Mouse (Mus musculus): Measurements from ENCODE around the gene Dip2b. TPM values are rescaled to one million over a fixed set of nuclear protein-coding genes. Genes with fewer than 3 reads are reported as not detected.

Dip2b gene
- polyA plus RNA-seq, 1 experiment from 2014 or later = 22.3 TPM

GRCm38 (mm10) chr15:100042048-100042400 lies 3.6 kb downstream of the Dip2b start:
- ATAC-seq (ENCODE audit: low FRiP score) = no peak
- H3K4me1 ChIP-seq (ENCODE audit: control insufficient read depth, insufficient read depth, low read length) = peaks cover 31% of the 10 kb centered on the region
- H3K9ac ChIP-seq (ENCODE audit: low read length) = no peak overlapping the region

GRCm38 (mm10) chr15:100045576-100045975 lies 7.1 kb downstream of the Dip2b start:
- no peak for DNase-seq (ENCODE audit: low spot score, missing footprints)
- 68% methylated on average over 6 of the region's 6 CpGs for WGBS
- no peak overlapping the region for H3K9ac ChIP-seq (ENCODE audit: low read length)
- H3K4me2 ChIP-seq = no peak overlapping the region
- no peak for ATAC-seq (ENCODE audit: low FRiP score)
- H3K4me3 ChIP-seq (ENCODE audit: low read depth, low read length) = no peak overlapping the region
- H3K27ac ChIP-seq (ENCODE audit: low read depth, low read length) = no peak overlapping the region
- no peaks in the 10 kb centered on the region for H3K36me3 ChIP-seq (ENCODE audit: control insufficient read depth, insufficient read depth, low read length)
- H3K4me1 ChIP-seq (ENCODE audit: control insufficient read depth, insufficient read depth, low read length) = peaks cover 22% of the 10 kb centered on the region
- no peaks in the 10 kb centered on the region for H3K27me3 ChIP-seq (ENCODE audit: control insufficient read depth, insufficient read depth, low read length)
- H3K9me3 ChIP-seq (ENCODE audit: control insufficient read depth, low read length) = no peaks in the 10 kb centered on the region

More at GRCm38 (mm10) chr15:100042048-100042400, 3.6 kb downstream of the Dip2b start:
- no peak overlapping the region for H3K4me2 ChIP-seq
- no peaks in the 10 kb centered on the region for H3K9me3 ChIP-seq (ENCODE audit: control insufficient read depth, low read length)
- no peak for DNase-seq (ENCODE audit: low spot score, missing footprints)
- H3K27ac ChIP-seq (ENCODE audit: low read depth, low read length) = no peak overlapping the region
- WGBS = 83% methylated on average over 9 of the region's 9 CpGs
- H3K4me3 ChIP-seq (ENCODE audit: low read depth, low read length) = no peak overlapping the region
- H3K27me3 ChIP-seq (ENCODE audit: control insufficient read depth, insufficient read depth, low read length) = no peaks in the 10 kb centered on the region; the same call in 1 of the 2 replicates
- no peaks in the 10 kb centered on the region for H3K36me3 ChIP-seq (ENCODE audit: control insufficient read depth, insufficient read depth, low read length)

GRCm38 (mm10) chr15:100049496-100050087 lies 11.1 kb downstream of the Dip2b start:
- Histone ChIP-seq H3K27ac (ENCODE audit: low read depth, low read length) (no peak overlapping the region), H3K4me3 (ENCODE audit: low read depth, low read length) (no peak overlapping the region), H3K9ac (ENCODE audit: low read length) (no peak overlapping the region), H3K4me2 (no peak overlapping the region), H3K36me3 (ENCODE audit: control insufficient read depth, insufficient read depth, low read length) (no peaks in the 10 kb centered on the region), H3K4me1 (ENCODE audit: control insufficient read depth, insufficient read depth, low read length) (peaks cover 19% of the 10 kb centered on the region), H3K27me3 (ENCODE audit: control insufficient read depth, insufficient read depth, low read length) (no peaks in the 10 kb centered on the region), H3K9me3 (ENCODE audit: control insufficient read depth, low read length) (no peaks in the 10 kb centered on the region)
- DNase-seq (ENCODE audit: low spot score, missing footprints) (no peak), ATAC-seq (ENCODE audit: low FRiP score) (no peak)
- 87% methylated on average over 7 of the region's 7 CpGs for WGBS

- ATAC-seq (ENCODE audit: low FRiP score) = no peak
Measured at GRCm38 (mm10) chr15:100050940-100051339, 12.5 kb downstream of the Dip2b start.

GRCm38 (mm10) chr15:100052726-100053125 lies 14.3 kb downstream of the Dip2b start:
- Histone ChIP-seq H3K4me1 (ENCODE audit: control insufficient read depth, insufficient read depth, low read length) (peaks cover 11% of the 10 kb centered on the region), H3K4me2 (no peak overlapping the region), H3K4me3 (ENCODE audit: low read depth, low read length) (no peak overlapping the region), H3K27me3 (ENCODE audit: control insufficient read depth, insufficient read depth, low read length) (no peaks in the 10 kb centered on the region), H3K36me3 (ENCODE audit: control insufficient read depth, insufficient read depth, low read length) (no peaks in the 10 kb centered on the region), H3K9ac (ENCODE audit: low read length) (no peak overlapping the region), H3K27ac (ENCODE audit: low read depth, low read length) (no peak overlapping the region), H3K9me3 (ENCODE audit: control insufficient read depth, low read length) (no peaks in the 10 kb centered on the region)
- WGBS = 26% methylated on average over 3 of the region's 3 CpGs
- ATAC-seq (ENCODE audit: low FRiP score) (no peak), DNase-seq (ENCODE audit: low spot score, missing footprints) (no peak)

More at GRCm38 (mm10) chr15:100050940-100051339, 12.5 kb downstream of the Dip2b start:
- DNase-seq (ENCODE audit: low spot score, missing footprints) = no peak
- no peak overlapping the region for H3K9ac ChIP-seq (ENCODE audit: low read length)
- no peaks in the 10 kb centered on the region for H3K36me3 ChIP-seq (ENCODE audit: control insufficient read depth, insufficient read depth, low read length)
- H3K4me2 ChIP-seq = no peak overlapping the region
- peaks cover 14% of the 10 kb centered on the region for H3K4me1 ChIP-seq (ENCODE audit: control insufficient read depth, insufficient read depth, low read length)
- H3K4me3 ChIP-seq (ENCODE audit: low read depth, low read length) = no peak overlapping the region
- H3K27me3 ChIP-seq (ENCODE audit: control insufficient read depth, insufficient read depth, low read length) = no peaks in the 10 kb centered on the region
- no peak overlapping the region for H3K27ac ChIP-seq (ENCODE audit: low read depth, low read length)
- 85% methylated on average over 7 of the region's 7 CpGs for WGBS
- H3K9me3 ChIP-seq (ENCODE audit: control insufficient read depth, low read length) = no peaks in the 10 kb centered on the region

- DNase-seq (ENCODE audit: low spot score, missing footprints) (no peak), ATAC-seq (ENCODE audit: low FRiP score) (no peak)
Measured at GRCm38 (mm10) chr15:100056397-100056908, 18.0 kb downstream of the Dip2b start.

GRCm38 (mm10) chr15:100057698-100058097 lies 19.2 kb downstream of the Dip2b start:
- ATAC-seq (ENCODE audit: low FRiP score) (no peak), DNase-seq (ENCODE audit: low spot score, missing footprints) (no peak)
- Histone ChIP-seq H3K4me1 (ENCODE audit: control insufficient read depth, insufficient read depth, low read length) (peaks cover 3% of the 10 kb centered on the region), H3K27me3 (ENCODE audit: control insufficient read depth, insufficient read depth, low read length) (no peaks in the 10 kb centered on the region), H3K36me3 (ENCODE audit: control insufficient read depth, insufficient read depth, low read length) (no peaks in the 10 kb centered on the region), H3K4me2 (no peak overlapping the region), H3K4me3 (ENCODE audit: low read depth, low read length) (no peak overlapping the region), H3K27ac (ENCODE audit: low read depth, low read length) (no peak overlapping the region), H3K9me3 (ENCODE audit: control insufficient read depth, low read length) (no peaks in the 10 kb centered on the region), H3K9ac (ENCODE audit: low read length) (no peak overlapping the region)
- WGBS = 87% methylated on average over 3 of the region's 3 CpGs

More at GRCm38 (mm10) chr15:100056397-100056908, 18.0 kb downstream of the Dip2b start:
- peaks cover 11% of the 10 kb centered on the region for H3K4me1 ChIP-seq (ENCODE audit: control insufficient read depth, insufficient read depth, low read length)
- 92% methylated on average over 7 of the region's 7 CpGs for WGBS
- H3K27ac ChIP-seq (ENCODE audit: low read depth, low read length) = no peak overlapping the region
- no peak overlapping the region for H3K4me3 ChIP-seq (ENCODE audit: low read depth, low read length)
- H3K4me2 ChIP-seq = no peak overlapping the region
- no peaks in the 10 kb centered on the region for H3K27me3 ChIP-seq (ENCODE audit: control insufficient read depth, insufficient read depth, low read length)
- H3K9ac ChIP-seq (ENCODE audit: low read length) = no peak overlapping the region
- H3K36me3 ChIP-seq (ENCODE audit: control insufficient read depth, insufficient read depth, low read length) = no peaks in the 10 kb centered on the region
- no peaks in the 10 kb centered on the region for H3K9me3 ChIP-seq (ENCODE audit: control insufficient read depth, low read length)

GRCm38 (mm10) chr15:100058143-100058542 lies 19.7 kb downstream of the Dip2b start:
- H3K9ac ChIP-seq (ENCODE audit: low read length) = no peak overlapping the region
- ATAC-seq (ENCODE audit: low FRiP score) = no peak

GRCm38 (mm10) chr15:100058912-100059311 lies 20.4 kb downstream of the Dip2b start:
- H3K9ac ChIP-seq (ENCODE audit: low read length) = no peak overlapping the region
- no peaks in the 10 kb centered on the region for H3K27me3 ChIP-seq (ENCODE audit: control insufficient read depth, insufficient read depth, low read length)
- no peak for ATAC-seq (ENCODE audit: low FRiP score)
- no peaks in the 10 kb centered on the region for H3K9me3 ChIP-seq (ENCODE audit: control insufficient read depth, low read length)
- WGBS = 80% methylated on average over 11 of the region's 11 CpGs
- no peaks in the 10 kb centered on the region for H3K36me3 ChIP-seq (ENCODE audit: control insufficient read depth, insufficient read depth, low read length)
- H3K4me2 ChIP-seq = no peak overlapping the region
- H3K4me3 ChIP-seq (ENCODE audit: low read depth, low read length) = no peak overlapping the region
- no peaks in the 10 kb centered on the region for H3K4me1 ChIP-seq (ENCODE audit: control insufficient read depth, insufficient read depth, low read length)
- no peak for DNase-seq (ENCODE audit: low spot score, missing footprints)
- no peak overlapping the region for H3K27ac ChIP-seq (ENCODE audit: low read depth, low read length)

More at GRCm38 (mm10) chr15:100058143-100058542, 19.7 kb downstream of the Dip2b start:
- no peak overlapping the region for H3K4me2 ChIP-seq
- no peaks in the 10 kb centered on the region for H3K36me3 ChIP-seq (ENCODE audit: control insufficient read depth, insufficient read depth, low read length)
- H3K4me3 ChIP-seq (ENCODE audit: low read depth, low read length) = no peak overlapping the region
- no peaks in the 10 kb centered on the region for H3K27me3 ChIP-seq (ENCODE audit: control insufficient read depth, insufficient read depth, low read length)
- no peaks in the 10 kb centered on the region for H3K4me1 ChIP-seq (ENCODE audit: control insufficient read depth, insufficient read depth, low read length)
- H3K27ac ChIP-seq (ENCODE audit: low read depth, low read length) = no peak overlapping the region
- WGBS = 90% methylated on average over 3 of the region's 3 CpGs
- no peaks in the 10 kb centered on the region for H3K9me3 ChIP-seq (ENCODE audit: control insufficient read depth, low read length)
- DNase-seq (ENCODE audit: low spot score, missing footprints) = no peak

Measured in midbrain, embryonic 11.5 days (tissue).